Mouse (Mus musculus): Measurements from ENCODE around the gene Vmp1.

DNA sequence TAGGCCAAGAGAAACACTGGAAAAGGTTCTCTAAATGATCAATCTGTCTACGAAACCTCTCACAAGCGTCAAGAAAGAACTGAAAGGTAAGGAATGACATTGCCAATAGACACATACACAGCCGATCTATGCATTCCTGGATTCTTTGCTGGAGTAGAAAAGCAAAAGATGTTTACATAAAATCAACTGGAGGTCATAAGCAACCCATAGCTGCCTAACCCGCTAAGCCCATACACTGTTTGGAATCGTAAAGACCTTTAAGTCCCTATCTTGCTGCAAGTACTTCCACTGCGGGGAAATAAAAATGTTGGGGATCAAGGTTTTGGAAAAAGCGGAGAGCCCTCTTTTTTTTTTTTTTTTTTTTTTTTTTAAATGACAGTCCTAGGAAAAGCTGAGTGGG, 775 bp downstream of the Vmp1 start:
- TF ChIP-seq CTCF (IDR thresholded peaks at IDR 0.05; ENCODE audit: control insufficient read depth, insufficient read depth, insufficient read length): no peak
- TF ChIP-seq USF1 (IDR thresholded peaks at IDR 0.05; ENCODE audit: low read depth): no peak
- TF ChIP-seq MYOD1 (IDR thresholded peaks at IDR 0.05; ENCODE audit: control insufficient read depth, insufficient read length, low read depth): no peak
- no peak for TF ChIP-seq MYOG (IDR thresholded peaks at IDR 0.05; ENCODE audit: control insufficient read depth, extremely low read depth, insufficient read length)
- TF ChIP-seq CEBPB (IDR thresholded peaks at IDR 0.05; ENCODE audit: low read depth): no peak

All from C2C12 (cell line).